Mouse (Mus musculus) gastrocnemius, adult 18-20 months (tissue): ENCODE data around the gene Zkscan14. TPM values are rescaled to one million over a fixed set of nuclear protein-coding genes. Genes with fewer than 3 reads are reported as not detected.
"Not testable (repeated sequence)": the region's sequence is repeated elsewhere in the genome, so short reads cannot be mapped to it uniquely, and the experiment has no call there.

Experiments
- DNase-seq: peaks from one replicate; pipeline ENCODE4 v3.0.0; 2021; ENCODE audit warnings: low spot score
- long read RNA-seq, 2 experiments: library from polyadenylated mRNA; stranded (forward); transcript quantifications; one replicate each; pipeline ENCODE4 v2.0.0; 2021
- total RNA-seq, 2 experiments: library from RNA; stranded (reverse); gene quantifications; 2 replicates each; pipeline ENCODE4 v1.2.3; 2021

Zkscan14 gene
- total RNA-seq = 10 to 100 TPM in 1 of 2 experiments, 1 to 10 TPM in 1; 8.7 to 11.8 TPM
- long read RNA-seq, experiment 1, transcript Zkscan14-201 (3 exons, 1,967 nt) = major isoform, 15 of 20 reads
- long read RNA-seq, experiment 1, partial matches to known transcripts = 1 of 20 reads
- long read RNA-seq, experiment 1, other reads (novel, unspliced or antisense) = 2 of 20 reads
- long read RNA-seq, experiment 2, transcript Zkscan14-201 (3 exons, 1,967 nt) = major isoform, 9 of 12 reads
- long read RNA-seq, experiment 2, partial matches to known transcripts = 0 of 12 reads
- long read RNA-seq, experiment 2, other reads (novel, unspliced or antisense) = 2 of 12 reads

GRCm38 (mm10) chr5:145201321-145201991, at the start of gene Zkscan14:
Gene Zkscan14, minus strand, starts transcription at chr5:145201868.
- DNase-seq = peak; percentile 85

- no peak for DNase-seq
Observed at GRCm38 (mm10) chr5:145249520-145249919, 47.9 kb upstream of the Zkscan14 start.

GRCm38 (mm10) chr5:145234636-145235035, 33.0 kb upstream of the Zkscan14 start:
- peak; percentile 6 for DNase-seq

- no peak for DNase-seq
Observed at GRCm38 (mm10) chr5:145231893-145232411, 30.3 kb upstream of the Zkscan14 start.

- DNase-seq = peak; percentile 98
Observed at GRCm38 (mm10) chr5:145231367-145231871, 29.8 kb upstream of the Zkscan14 start, which contains the start of gene Zfp655. Gene Zfp655, plus strand, starts transcription at chr5:145231715.

GRCm38 (mm10) chr5:145230641-145231040, 29.0 kb upstream of the Zkscan14 start:
- DNase-seq = no peak

- not testable (repeated sequence) for DNase-seq
Observed at GRCm38 (mm10) chr5:145229283-145229682, 27.6 kb upstream of the Zkscan14 start.

- no peak for DNase-seq
Observed at GRCm38 (mm10) chr5:145226453-145226852, 24.8 kb upstream of the Zkscan14 start.

- no peak for DNase-seq
Observed at GRCm38 (mm10) chr5:145223395-145223794, 21.7 kb upstream of the Zkscan14 start.

GRCm38 (mm10) chr5:145222840-145223239, 21.2 kb upstream of the Zkscan14 start:
- DNase-seq = no peak

- DNase-seq = no peak
Observed at GRCm38 (mm10) chr5:145219981-145220380, 18.3 kb upstream of the Zkscan14 start.

GRCm38 (mm10) chr5:145218671-145219070, 17.0 kb upstream of the Zkscan14 start:
- DNase-seq = no peak

GRCm38 (mm10) chr5:145218206-145218605, 16.5 kb upstream of the Zkscan14 start:
- DNase-seq = no peak

GRCm38 (mm10) chr5:145217746-145218145, 16.1 kb upstream of the Zkscan14 start:
- no peak for DNase-seq

- DNase-seq = no peak
Observed at GRCm38 (mm10) chr5:145214679-145215078, 13.0 kb upstream of the Zkscan14 start.

GRCm38 (mm10) chr5:145213505-145213904, 11.8 kb upstream of the Zkscan14 start:
- no peak for DNase-seq

- no peak for DNase-seq
Observed at GRCm38 (mm10) chr5:145212216-145212615, 10.5 kb upstream of the Zkscan14 start.

GRCm38 (mm10) chr5:145211340-145211739, 9.7 kb upstream of the Zkscan14 start:
- no peak for DNase-seq

- DNase-seq = not testable (repeated sequence)
Observed at GRCm38 (mm10) chr5:145208391-145208790, 6.7 kb upstream of the Zkscan14 start.

GRCm38 (mm10) chr5:145207954-145208353, 6.3 kb upstream of the Zkscan14 start:
- DNase-seq = no peak

- DNase-seq = no peak
Observed at GRCm38 (mm10) chr5:145207385-145207784, 5.7 kb upstream of the Zkscan14 start.

- DNase-seq = no peak
Observed at GRCm38 (mm10) chr5:145205041-145205440, 3.4 kb upstream of the Zkscan14 start.
